Mouse (Mus musculus): Measurements from ENCODE around the gene C3ar1. TPM values are rescaled to one million over a fixed set of nuclear protein-coding genes. Genes with fewer than 3 reads are reported as not detected.

C3ar1 gene
- total RNA-seq (2021), result 1 to 10 TPM; 1.9 to 2.5 TPM
- 3.7 and 5.6 TPM in 2 replicates for polyA plus RNA-seq (2012; rRNA removed)
- long read RNA-seq, full-length matches to known transcripts, result 1 of 1 reads
- long read RNA-seq, partial matches to known transcripts, result 0 of 1 reads
- long read RNA-seq, other reads (novel, unspliced or antisense), result 0 of 1 reads

- H3K27ac ChIP-seq, result no peak within 1 kb of the TSS
- no peaks in the 10 kb centered on the region for H3K36me3 ChIP-seq (ENCODE audit: control insufficient read depth, insufficient read depth, low read length)
- TF ChIP-seq EP300 (IDR thresholded peaks at IDR 0.05; ENCODE audit: insufficient read depth, low read depth, low read length), result no peak
- no peak for TF ChIP-seq CTCF (IDR thresholded peaks at IDR 0.05)
- peak; percentile 51; the same call in 1 of the 2 replicates for TF ChIP-seq POLR2A (IDR thresholded peaks at IDR 0.05; ENCODE audit: insufficient read depth, low read depth, low read length)
- H3K27me3 ChIP-seq (ENCODE audit: control insufficient read depth, insufficient read depth, low read length), result no peaks in the 10 kb centered on the region
- intact Hi-C loops (cut with DNase I), result no loop called here
- no peaks in the 10 kb centered on the region for H3K79me2 ChIP-seq (replicated peaks; ENCODE audit: control insufficient read depth, insufficient read depth, low read length)
- WGBS, result 12% methylated on average over 7 of the region's 7 CpGs
- H3K4me1 ChIP-seq (ENCODE audit: control insufficient read depth, insufficient read depth, low read length), result no peaks in the 10 kb centered on the region
- no peak within 1 kb of the TSS for H3K9ac ChIP-seq (ENCODE audit: low read depth, low read length)
- H3K4me3 ChIP-seq, result no peak within 1 kb of the TSS
- DNase-seq, result peak in 1 of 2 experiments; percentile 33
Observed at GRCm38 (mm10) chr6:122855955-122856354, at the start of gene C3ar1. TSS of gene C3ar1 (minus strand) at chr6:122856161.

- WGBS, result 8% methylated on average over 2 of the region's 2 CpGs
- H3K9ac ChIP-seq (ENCODE audit: low read depth, low read length), result no peak overlapping the region
- no peaks in the 10 kb centered on the region for H3K4me1 ChIP-seq (ENCODE audit: control insufficient read depth, insufficient read depth, low read length)
- H3K79me2 ChIP-seq (replicated peaks; ENCODE audit: control insufficient read depth, insufficient read depth, low read length), result no peaks in the 10 kb centered on the region
- H3K36me3 ChIP-seq (ENCODE audit: control insufficient read depth, insufficient read depth, low read length), result 0 out of 2 replicates have a peak, but pooled peaks cover 3% of the 10 kb centered on the region
- DNase-seq, result peak; percentile 44 to 58
- H3K4me3 ChIP-seq, result no peak overlapping the region
- no peaks in the 10 kb centered on the region for H3K27me3 ChIP-seq (ENCODE audit: control insufficient read depth, insufficient read depth, low read length)
- H3K27ac ChIP-seq, result no peak overlapping the region
- intact Hi-C loops (cut with DNase I), result loop anchor here (10.0 kb wide), 1 partner anchor 112 kb away; no protein-coding TSS in a partner anchor
- peak; percentile 85 for TF ChIP-seq CTCF (IDR thresholded peaks at IDR 0.05)
- no peak for TF ChIP-seq POLR2A (IDR thresholded peaks at IDR 0.05; ENCODE audit: insufficient read depth, low read depth, low read length)
- no peak for TF ChIP-seq EP300 (IDR thresholded peaks at IDR 0.05; ENCODE audit: insufficient read depth, low read depth, low read length)
Observed at GRCm38 (mm10) chr6:122892442-122893049, 36.6 kb upstream of the C3ar1 start.

- Histone ChIP-seq H3K79me2 (replicated peaks; ENCODE audit: control insufficient read depth, insufficient read depth, low read length) (no peaks in the 10 kb centered on the region), H3K27me3 (ENCODE audit: control insufficient read depth, insufficient read depth, low read length) (no peaks in the 10 kb centered on the region), H3K36me3 (ENCODE audit: control insufficient read depth, insufficient read depth, low read length) (0 out of 2 replicates have a peak, but pooled peaks cover 3% of the 10 kb centered on the region), H3K4me3 (no peak overlapping the region), H3K9ac (ENCODE audit: low read depth, low read length) (no peak overlapping the region), H3K4me1 (ENCODE audit: control insufficient read depth, insufficient read depth, low read length) (no peaks in the 10 kb centered on the region), H3K27ac (no peak overlapping the region)
- DNase-seq, result no peak
- 89% methylated on average over 2 of the region's 2 CpGs for WGBS
- intact Hi-C loops (cut with DNase I), result no loop called here
- TF ChIP-seq CTCF (IDR thresholded peaks at IDR 0.05), result no peak
- no peak for TF ChIP-seq EP300 (IDR thresholded peaks at IDR 0.05; ENCODE audit: insufficient read depth, low read depth, low read length)
- no peak for TF ChIP-seq POLR2A (IDR thresholded peaks at IDR 0.05; ENCODE audit: insufficient read depth, low read depth, low read length)
Observed at GRCm38 (mm10) chr6:122889599-122889998, 33.6 kb upstream of the C3ar1 start.

GRCm38 (mm10) chr6:122883603-122884002 lies 27.6 kb upstream of the C3ar1 start:
- intact Hi-C loops (cut with DNase I), result no loop called here

GRCm38 (mm10) chr6:122881287-122881686 lies 25.3 kb upstream of the C3ar1 start:
- 82% methylated on average over 12 of the region's 12 CpGs for WGBS
- intact Hi-C loops (cut with DNase I), result no loop called here
- peaks cover 2% of the 10 kb centered on the region for H3K36me3 ChIP-seq (ENCODE audit: control insufficient read depth, insufficient read depth, low read length)

More at GRCm38 (mm10) chr6:122883603-122884002, 27.6 kb upstream of the C3ar1 start:
- no peak overlapping the region for H3K4me3 ChIP-seq
- no peaks in the 10 kb centered on the region for H3K27me3 ChIP-seq (ENCODE audit: control insufficient read depth, insufficient read depth, low read length)
- TF ChIP-seq EP300 (IDR thresholded peaks at IDR 0.05; ENCODE audit: insufficient read depth, low read depth, low read length) (no peak), POLR2A (IDR thresholded peaks at IDR 0.05; ENCODE audit: insufficient read depth, low read depth, low read length) (no peak), CTCF (IDR thresholded peaks at IDR 0.05) (no peak)
- WGBS, result 96% methylated on average over 9 of the region's 9 CpGs
- DNase-seq, result no peak
- H3K36me3 ChIP-seq (ENCODE audit: control insufficient read depth, insufficient read depth, low read length), result peaks cover 3% of the 10 kb centered on the region; the same call in 1 of the 2 replicates
- H3K27ac ChIP-seq, result no peak overlapping the region
- no peaks in the 10 kb centered on the region; the same call in 1 of the 2 replicates for H3K79me2 ChIP-seq (replicated peaks; ENCODE audit: control insufficient read depth, insufficient read depth, low read length)
- H3K4me1 ChIP-seq (ENCODE audit: control insufficient read depth, insufficient read depth, low read length), result peaks cover 2% of the 10 kb centered on the region; the same call in 1 of the 2 replicates
- no peak overlapping the region for H3K9ac ChIP-seq (ENCODE audit: low read depth, low read length)

More at GRCm38 (mm10) chr6:122881287-122881686, 25.3 kb upstream of the C3ar1 start:
- Histone ChIP-seq H3K27me3 (ENCODE audit: control insufficient read depth, insufficient read depth, low read length) (no peaks in the 10 kb centered on the region), H3K9ac (ENCODE audit: low read depth, low read length) (no peak overlapping the region), H3K27ac (no peak overlapping the region), H3K4me1 (ENCODE audit: control insufficient read depth, insufficient read depth, low read length) (peaks cover 2% of the 10 kb centered on the region; the same call in 1 of the 2 replicates), H3K4me3 (no peak overlapping the region), H3K79me2 (replicated peaks; ENCODE audit: control insufficient read depth, insufficient read depth, low read length) (peaks cover 1% of the 10 kb centered on the region; the same call in 1 of the 2 replicates)
- no peak for DNase-seq
- TF ChIP-seq CTCF (IDR thresholded peaks at IDR 0.05) (no peak), EP300 (IDR thresholded peaks at IDR 0.05; ENCODE audit: insufficient read depth, low read depth, low read length) (no peak), POLR2A (IDR thresholded peaks at IDR 0.05; ENCODE audit: insufficient read depth, low read depth, low read length) (no peak)

All from heart, adult 2 months (tissue).